17 mouse cellular contexts compared by ENCODE assay signal in the genomic region with DNA sequence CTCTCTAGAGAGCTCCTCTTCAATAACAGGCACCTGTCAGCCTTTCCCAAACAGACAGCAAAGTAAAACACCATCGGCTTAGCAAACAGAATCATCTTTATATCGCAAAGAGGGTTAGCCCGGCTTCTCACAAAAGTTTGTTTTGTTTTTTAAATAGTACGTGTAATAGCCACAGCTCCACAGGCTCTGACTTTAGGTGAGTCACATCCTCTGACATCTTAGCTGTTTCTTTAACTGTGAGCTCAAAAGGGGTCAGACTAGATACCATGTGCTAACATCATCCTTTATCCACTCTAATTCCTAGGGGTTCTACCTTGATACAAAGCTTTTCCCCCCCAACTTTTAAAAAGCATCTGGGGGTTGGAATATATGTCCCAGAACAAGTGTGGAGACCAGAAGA.
"Had no signal": no experiment of that assay in that cellular context is flagged by ENCODE, and none has a peak within 500 bp of the region (broad histone marks: within the 10 kb centered on the region; RNA-seq: fewer than 3 reads in every experiment).

No protein-coding gene starts in this region.

- H3K4me3 ChIP-seq: midbrain, embryonic 10.5 days; midbrain, embryonic 12.5 days; myocyte; neural tube, embryonic 12.5 days; stomach, embryonic 15.5 days had no signal

- ATAC-seq: midbrain, embryonic 16.5 days had no signal

- H3K27me3 ChIP-seq: midbrain, embryonic 12.5 days; neural tube, embryonic 12.5 days; stomach, embryonic 15.5 days had no signal

- H3K4me1 ChIP-seq: neural tube, embryonic 12.5 days; stomach, embryonic 15.5 days had no signal

- H3K36me3 ChIP-seq: midbrain, embryonic 10.5 days; midbrain, embryonic 12.5 days; neural tube, embryonic 12.5 days; stomach, embryonic 15.5 days had no signal

- H3K9me3 ChIP-seq: midbrain, embryonic 10.5 days; midbrain, embryonic 12.5 days; neural tube, embryonic 12.5 days; stomach, embryonic 15.5 days had no signal

- DNase-seq: lung, adult 18-20 months; lung, embryonic 14.5 days; lung, postnatal 10 days; lung, postnatal 4 days; midbrain, embryonic 14.5 days; right cerebral cortex, postnatal 25 days; right cerebral cortex, postnatal 4 days; thymus, adult 2 months; thymus, postnatal 25 days; thymus, postnatal 4 days had no signal

- H3K27ac ChIP-seq: midbrain, embryonic 10.5 days; midbrain, embryonic 12.5 days; neural tube, embryonic 12.5 days; stomach, embryonic 15.5 days; stomach, postnatal 0 days had no signal
